Mouse (Mus musculus) liver, adult (tissue): Measurements from ENCODE around the gene Mdfic.

Source experiments
- GATA4 ChIP-seq: IDR thresholded peaks from 2 replicates; pipeline ENCODE4 v1.6.1; 2014; ENCODE audit warnings: mild to moderate bottlenecking, low read length; ENCODE audit not compliant: insufficient replicate concordance

The Mdfic gene

DNA sequence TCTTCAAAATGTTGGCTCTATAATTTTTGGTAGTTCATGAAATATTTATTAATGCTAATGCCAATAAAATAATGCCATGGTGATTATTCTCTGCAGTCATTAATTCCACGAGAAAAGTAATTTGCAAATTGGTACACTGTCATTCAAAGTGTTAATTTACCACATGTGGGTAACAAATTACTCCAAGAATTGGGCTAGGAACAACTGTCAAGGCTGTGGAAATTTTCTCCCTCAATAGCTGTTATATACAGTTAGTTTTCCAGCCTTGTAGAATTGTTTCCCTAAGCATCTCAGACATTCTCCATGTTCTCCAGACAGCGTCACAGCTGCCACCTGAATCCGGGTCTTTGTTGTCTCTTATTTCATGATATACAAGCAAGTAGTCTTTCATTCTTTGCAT is 117.2 kb downstream of the Mdfic start:
- TF ChIP-seq GATA4: no peak

DNA sequence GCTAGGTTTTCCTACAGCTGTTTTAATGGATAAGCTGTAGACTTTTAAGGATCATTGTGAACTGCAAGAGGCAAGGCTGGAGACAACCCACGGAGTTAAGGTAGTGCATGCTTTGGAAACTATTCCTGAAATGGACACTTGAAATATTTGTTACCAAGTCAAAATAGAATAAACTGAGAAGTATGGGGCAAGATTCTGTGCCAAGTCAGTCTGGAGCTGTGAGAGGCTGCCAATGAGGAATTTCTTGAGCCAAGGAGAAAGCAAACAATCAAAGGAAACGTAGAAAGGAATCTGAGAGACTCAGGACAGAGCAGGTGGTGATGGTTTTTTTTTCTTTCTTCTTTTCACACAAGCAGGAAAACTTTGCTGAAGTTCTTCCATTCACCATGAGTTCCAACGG is 119.4 kb downstream of the Mdfic start:
- no peak for TF ChIP-seq GATA4

DNA sequence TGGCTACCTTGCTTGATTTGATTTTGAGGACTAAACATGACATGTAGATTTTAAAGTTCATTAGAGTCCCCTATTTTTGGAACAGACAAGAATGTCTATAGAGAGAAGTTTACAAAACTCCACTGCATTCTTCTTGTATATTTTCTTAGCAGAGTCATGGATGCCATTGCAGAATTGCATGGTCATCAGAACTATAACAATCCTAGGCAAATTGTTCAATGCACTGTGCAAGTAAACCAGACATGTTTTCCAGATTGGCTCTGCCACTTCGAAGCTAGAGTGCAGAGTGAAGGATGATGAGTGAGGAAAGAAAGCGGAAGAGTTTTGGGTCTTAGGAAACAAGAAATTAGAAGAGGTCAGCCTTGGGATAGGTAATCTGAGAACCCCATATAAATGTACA is 120.0 kb downstream of the Mdfic start:
- no peak for TF ChIP-seq GATA4

DNA sequence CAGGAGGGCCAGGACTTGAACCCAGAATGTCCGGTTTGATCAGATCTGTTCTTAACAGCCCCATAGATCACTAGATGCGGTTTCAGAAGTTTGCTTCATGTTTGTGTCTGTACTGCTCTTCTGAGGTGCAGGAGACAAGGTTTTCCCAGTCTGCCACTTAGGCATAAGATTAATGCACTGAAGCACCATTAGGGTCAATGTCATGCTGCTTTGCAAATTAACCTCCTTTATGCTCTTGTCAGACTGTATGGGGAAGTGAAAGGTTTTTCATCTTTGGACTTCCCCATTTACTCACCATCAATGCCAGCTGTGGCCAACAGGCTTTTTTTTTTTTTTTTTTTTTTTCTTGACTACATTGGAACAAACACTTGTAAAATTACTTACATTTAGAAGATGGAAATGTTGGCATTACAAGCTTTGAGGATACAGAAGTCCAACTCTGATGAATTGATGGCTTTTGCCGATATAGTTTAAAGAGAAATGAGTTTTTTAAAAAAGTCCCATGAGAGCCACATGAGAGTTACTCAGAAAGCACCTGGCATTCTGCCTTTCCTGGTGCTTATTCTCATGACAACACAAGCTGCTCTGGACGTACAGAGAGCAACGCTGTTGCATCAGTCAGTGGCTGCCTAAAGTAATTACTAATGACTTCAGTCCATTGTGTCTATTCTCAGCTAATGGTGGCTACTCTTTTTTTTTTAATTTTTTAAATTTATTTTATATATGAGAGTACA is 121.2 kb downstream of the Mdfic start:
- TF ChIP-seq GATA4: no peak

DNA sequence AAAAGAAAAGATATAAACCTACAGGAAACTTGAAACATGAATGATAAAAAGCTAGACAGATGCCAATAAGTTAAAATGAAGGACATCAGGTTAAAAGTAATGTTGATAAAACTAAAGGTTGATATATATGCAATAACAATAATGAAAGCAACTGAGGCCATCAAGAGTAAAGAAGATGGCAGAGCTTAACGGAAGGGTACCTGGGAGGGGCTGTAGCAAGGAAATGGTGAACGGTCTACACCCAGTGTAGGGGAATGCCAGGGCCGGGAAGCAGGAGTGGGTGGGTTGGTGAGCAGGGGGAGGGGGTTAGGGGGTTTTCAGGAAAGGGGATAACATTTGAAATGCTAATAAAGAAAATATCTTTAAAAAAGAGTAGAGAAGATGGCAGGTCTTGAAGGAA is 122.8 kb downstream of the Mdfic start:
- no peak for TF ChIP-seq GATA4

DNA sequence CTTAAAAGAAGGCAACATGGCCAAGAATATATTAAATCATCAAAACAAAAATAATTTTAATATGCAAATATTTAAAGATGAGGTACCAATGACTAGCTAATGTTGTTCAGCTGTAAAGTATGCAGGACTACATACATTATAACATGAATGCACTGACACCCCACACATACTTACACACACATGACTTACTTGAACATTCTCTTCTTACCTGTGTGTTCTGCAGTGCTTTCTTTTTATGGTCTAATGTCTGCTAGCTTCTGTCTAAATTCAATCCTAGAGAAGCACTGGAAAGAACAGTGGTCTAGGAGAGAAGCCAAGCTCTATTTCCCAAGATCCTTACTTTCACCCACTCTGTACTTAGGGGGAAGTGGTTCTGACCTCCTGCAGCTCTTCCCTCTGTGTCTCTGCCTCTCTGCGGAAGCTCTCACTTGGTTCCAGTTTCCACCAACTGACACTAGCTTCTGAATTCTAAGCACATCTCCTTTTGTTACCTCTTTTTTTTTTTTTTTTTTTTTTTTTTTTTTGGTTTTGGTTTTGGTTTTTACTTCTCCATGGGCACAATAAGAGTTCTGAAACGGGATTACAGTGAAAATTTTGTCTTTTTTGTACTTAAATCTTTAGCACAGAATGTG is 125.4 kb downstream of the Mdfic start:
- TF ChIP-seq GATA4: no peak
